ENCODE assay signal across 19 mouse cellular contexts in the genomic region with DNA sequence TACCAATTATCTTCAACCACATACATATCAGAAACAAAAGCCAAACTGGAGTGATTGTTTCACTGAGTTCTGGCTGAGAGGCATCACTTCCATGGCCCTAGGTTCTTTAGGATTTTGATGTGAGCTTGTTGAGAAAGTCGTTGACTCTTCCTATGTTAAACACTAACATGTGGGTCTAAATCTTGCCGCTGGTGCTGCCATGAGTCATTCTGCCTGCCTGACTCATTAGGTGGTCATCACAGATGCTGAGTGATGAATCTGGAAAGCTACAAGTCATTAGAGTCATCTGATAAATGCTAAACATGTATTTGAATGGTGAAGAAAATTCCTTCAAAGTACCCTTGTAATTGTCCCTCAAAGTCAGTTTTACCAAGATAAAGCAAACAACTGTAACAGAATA.
A peak's percentile ranks its signal among the peaks of the same experiment; 100 is the strongest.
DNase-seq lines count a peak whose midpoint lies in the region; TF ChIP-seq lines count a peak whose summit lies in the region.
"Had no signal": no experiment of that assay in that cellular context is flagged by ENCODE, and none has a peak within 500 bp of the region (broad histone marks: within the 10 kb centered on the region; RNA-seq: fewer than 3 reads in every experiment).

No protein-coding gene starts in this region.

- no peaks in the 10 kb centered on the region for H3K27me3 ChIP-seq in myocyte (ENCODE audit: control insufficient read depth, insufficient read depth, insufficient read length)
- H3K27me3 ChIP-seq: forebrain, embryonic 13.5 days; heart, embryonic 13.5 days had no signal

- H3ac ChIP-seq in myocyte (ENCODE audit: control insufficient read depth, insufficient read length): no peak overlapping the region

- peak overlapping the region; percentile 20 for H3K4me2 ChIP-seq in myocyte (ENCODE audit: low read depth)
- H3K4me2 ChIP-seq: forebrain, embryonic 13.5 days; heart, embryonic 13.5 days; hindbrain, embryonic 14.5 days had no signal

- TF ChIP-seq POLR2A in myocyte (IDR thresholded peaks at IDR 0.05; ENCODE audit: insufficient read length, low read depth): no peak

- DNase-seq in 3134 (ENCODE audit: extremely low read depth, insufficient read length, low spot score) (peak; percentile 48), 3T3-L1 (ENCODE audit: low read depth, low spot score) (peak; percentile 96)
- peak; percentile 15 for DNase-seq in Muller cell, postnatal 12 days (ENCODE audit: inconsistent ontology term)
- no peak for DNase-seq in lung, postnatal 10 days
- no peak for DNase-seq in layer of hippocampus, postnatal 10 days (ENCODE audit: low spot score in 2 of 2)
- DNase-seq: adrenal gland, postnatal 10 days; cerebellum, adult 18-20 months; cerebellum, adult 9-10 months; cerebellum, postnatal 14 days; gastrocnemius, postnatal 25 days; heart, adult 18-20 months; heart, postnatal 14 days; heart, postnatal 4 days; kidney, adult 18-20 months had no signal

- no peaks in the 10 kb centered on the region for H3K79me2 ChIP-seq in myocyte (ENCODE audit: control insufficient read depth, insufficient read depth)

- no peak overlapping the region for H3K4me3 ChIP-seq in myocyte
- H3K4me3 ChIP-seq: forebrain, embryonic 10.5 days; forebrain, embryonic 13.5 days; heart, embryonic 13.5 days had no signal

- H3K36me3 ChIP-seq in myocyte (ENCODE audit: control insufficient read depth, insufficient read depth): no peaks in the 10 kb centered on the region
- H3K36me3 ChIP-seq: forebrain, embryonic 10.5 days; heart, embryonic 13.5 days had no signal

TF ChIP-seq in myocyte, 11 proteins besides CTCF, POLR2A, EP300 and RAD21:
- TF ChIP-seq MYOG (IDR thresholded peaks at IDR 0.05; ENCODE audit: control insufficient read depth in 1 of 3, insufficient read depth in 1 of 3, insufficient read length in 2 of 3, low read depth in 2 of 3): no peak
- TF ChIP-seq TCF3 (IDR thresholded peaks at IDR 0.05; ENCODE audit: insufficient read length, low read depth): no peak
- no peak for TF ChIP-seq USF1 (IDR thresholded peaks at IDR 0.05; ENCODE audit: low read depth)
- no peak for TF ChIP-seq MAX (IDR thresholded peaks at IDR 0.05; ENCODE audit: low read depth)
- TF ChIP-seq E2F4 (IDR thresholded peaks at IDR 0.05; ENCODE audit: insufficient read depth): no peak
- no peak for TF ChIP-seq REST (IDR thresholded peaks at IDR 0.05; ENCODE audit: insufficient read depth, insufficient read length)
- TF ChIP-seq SRF (IDR thresholded peaks at IDR 0.05; ENCODE audit: control insufficient read depth, insufficient read length, low read depth): no peak
- no peak for TF ChIP-seq MYOD1 (IDR thresholded peaks at IDR 0.05; ENCODE audit: control insufficient read depth in 1 of 3, insufficient read length in 2 of 3, low read depth in 2 of 3)
- no peak for TF ChIP-seq CEBPB (IDR thresholded peaks at IDR 0.05; ENCODE audit: insufficient read depth, poor library complexity, severe bottlenecking)
- no peak for TF ChIP-seq TCF12 (IDR thresholded peaks at IDR 0.05; ENCODE audit: insufficient read depth, poor library complexity, severe bottlenecking)
- no peak for TF ChIP-seq POLR2AphosphoS2 (IDR thresholded peaks at IDR 0.05; ENCODE audit: insufficient read length, low read depth)

Comparison
In these comparisons a context has a peak if more than half of its experiments do, and no peak if none do; other contexts are left out.
1. DNase-seq: peak in 3134 (single experiment), 3T3-L1 (single experiment) and Muller cell, postnatal 12 days (single experiment); none in lung, postnatal 10 days (single experiment) and layer of hippocampus, postnatal 10 days (0 of 2).